Mouse (Mus musculus) forebrain, embryonic 10.5 days (tissue): Measurements from ENCODE around the gene Apol7e. TPM values are rescaled to one million over a fixed set of nuclear protein-coding genes. Genes with fewer than 3 reads are reported as not detected.

Source experiments
- DNase-seq: peaks from one replicate; pipeline ENCODE4 v3.0.0-alpha.2; 2017; ENCODE audit warnings: low spot score; ENCODE audit errors: extremely low spot score
- H3K27ac ChIP-seq: fragments of 300-500 bp; sonication (generic); 2 replicates; pipeline ENCODE4 v1.5.1; 2016; ENCODE audit warnings: mild to moderate bottlenecking
- H3K27me3 ChIP-seq: fragments of 300-500 bp; sonication (generic); 2 replicates; pipeline ENCODE4 v1.6.1; 2016; ENCODE audit warnings: mild to moderate bottlenecking; ENCODE audit not compliant: poor library complexity, severe bottlenecking
- H3K36me3 ChIP-seq: fragments of 300-500 bp; sonication (generic); replicated peaks from 2 replicates; pipeline ENCODE4 v1.6.1; 2016; ENCODE audit warnings: mild to moderate bottlenecking, moderate library complexity
- H3K4me1 ChIP-seq: fragments of 300-500 bp; sonication (generic); 2 replicates; pipeline ENCODE4 v1.6.1; 2016
- H3K4me3 ChIP-seq: fragments of 300-500 bp; sonication (generic); 2 replicates; pipeline ENCODE4 v1.5.1; 2016; ENCODE audit warnings: mild to moderate bottlenecking, moderate library complexity
- H3K9me3 ChIP-seq: fragments of 300-500 bp; sonication (generic); 2 replicates; pipeline ENCODE4 v1.6.1; 2016; ENCODE audit warnings: mild to moderate bottlenecking, moderate library complexity
- WGBS: fragments of 180-500 bp; shearing (Covaris S2); methylation state at CpG from one replicate; pipeline ENCODE4 v1.1.7; 2016; 5-methylcytosine and 5-hydroxymethylcytosine counted together
- polyA plus RNA-seq: library from polyadenylated mRNA; unstranded; fragments of >200 nt; fragmentation: Nextera tagmentation; extraction: Ambion mirVana; gene quantifications from 2 replicates; pipeline ENCODE4 v1.2.1, GENCODE M21; 2016

Apol7e gene
- polyA plus RNA-seq, 1 experiment from 2014 or later: not detected

- no peak for DNase-seq
- Histone ChIP-seq H3K27me3 (no peaks in the 10 kb centered on the region), H3K36me3 (peaks cover 99% of the 10 kb centered on the region), H3K4me3 (no peak overlapping the region), H3K9me3 (no peaks in the 10 kb centered on the region), H3K4me1 (no peaks in the 10 kb centered on the region), H3K27ac (no peak overlapping the region)
- WGBS: 90% methylated on average over 13 of the region's 13 CpGs
Observed at GRCm38 (mm10) chr15:77764391-77765006, 65.8 kb downstream of the Apol7e start.

- WGBS: 95% methylated on average over 16 of the region's 16 CpGs
- H3K36me3 ChIP-seq: peaks cover 100% of the 10 kb centered on the region
Observed at GRCm38 (mm10) chr15:77765484-77766093, 66.9 kb downstream of the Apol7e start.

GRCm38 (mm10) chr15:77766981-77767380 is 68.3 kb downstream of the Apol7e start:
- H3K4me1 ChIP-seq: no peaks in the 10 kb centered on the region
- no peak overlapping the region for H3K27ac ChIP-seq
- no peak overlapping the region for H3K4me3 ChIP-seq
- DNase-seq: no peak
- H3K27me3 ChIP-seq: no peaks in the 10 kb centered on the region
- 93% methylated on average over 11 of the region's 11 CpGs for WGBS
- peaks cover 100% of the 10 kb centered on the region for H3K36me3 ChIP-seq
- no peaks in the 10 kb centered on the region for H3K9me3 ChIP-seq

More at GRCm38 (mm10) chr15:77765484-77766093, 66.9 kb downstream of the Apol7e start:
- DNase-seq: no peak
- H3K4me3 ChIP-seq: no peak overlapping the region
- H3K9me3 ChIP-seq: no peaks in the 10 kb centered on the region
- no peaks in the 10 kb centered on the region for H3K4me1 ChIP-seq
- no peak overlapping the region for H3K27ac ChIP-seq
- H3K27me3 ChIP-seq: no peaks in the 10 kb centered on the region

Other genes with a start within 250 kb of the Apol7e start
- gene Apol10a, start 221.8 kb upstream of the Apol7e start, polyA plus RNA-seq: not detected in 2 replicates
- not detected in 2 replicates for gene Apol11a, start 190.6 kb upstream of the Apol7e start, polyA plus RNA-seq
- gene Apol7c, start 165.5 kb upstream of the Apol7e start, polyA plus RNA-seq: not detected in 2 replicates
- gene 1700025B11Rik, start 137.0 kb upstream of the Apol7e start, polyA plus RNA-seq: not detected in 2 replicates
- gene Apol10b, start 102.7 kb upstream of the Apol7e start, polyA plus RNA-seq: not detected in 2 replicates
- gene Gm36245, start 99.6 kb upstream of the Apol7e start, polyA plus RNA-seq: not detected in 2 replicates
- gene Apol11b, start 55.6 kb upstream of the Apol7e start, polyA plus RNA-seq: not detected in 2 replicates
- gene Apol9b, start 30.2 kb downstream of the Apol7e start, polyA plus RNA-seq: not detected in 2 replicates
- 0.07 and 0.24 TPM in 2 replicates for gene Apol8, start 58.1 kb downstream of the Apol7e start, polyA plus RNA-seq
- 35.6 and 36.8 TPM in 2 replicates for gene Myh9, start 143.3 kb downstream of the Apol7e start, polyA plus RNA-seq
- 288 and 291 TPM in 2 replicates for gene Txn2, start 230.1 kb downstream of the Apol7e start, polyA plus RNA-seq